Mouse (Mus musculus) MEL (cell line): ENCODE measurements at regions not wholly inside any gene's neighbourhood (a gene's known extent, or its start where the extent isn't known, plus 50 kb on each side); places are given as distances from the start of the nearest gene placed in this dataset.

Experiments used
- DNase-seq: peaks from one replicate; pipeline ENCODE4 v3.0.0; 2011; ENCODE audit warnings: low read depth, low spot score
- H3K27ac ChIP-seq: 2 replicates; pipeline ENCODE4 v1.5.1; 2012; ENCODE audit warnings: low read depth, mild to moderate bottlenecking, control low read depth, low read length, moderate library complexity; ENCODE audit not compliant: control insufficient read depth
- H3K27me3 ChIP-seq, 2 experiments: fragments of 150-350 bp in 1 of 2; sonication (generic) in 1 of 2; 2 replicates each; pipeline ENCODE4 v1.6.1; 2012; ENCODE audit warnings: low read length in 2 of 2, mild to moderate bottlenecking in 2 of 2, improper control_type of control experiment in 1 of 2, moderate library complexity in 1 of 2; ENCODE audit not compliant: insufficient read depth in 2 of 2, control insufficient read depth in 1 of 2
- H3K36me3 ChIP-seq, 2 experiments: 2 replicates each; pipeline ENCODE4 v1.6.1; 2012 to 2014; ENCODE audit warnings: low read length in 2 of 2, improper control_type of control experiment in 1 of 2, inconsistent platforms in 1 of 2, mild to moderate bottlenecking in 1 of 2; ENCODE audit not compliant: insufficient read depth in 2 of 2, control insufficient read depth in 1 of 2
- H3K4me1 ChIP-seq, 2 experiments: fragments of 150-350 bp in 1 of 2; sonication (generic) in 1 of 2; 2 replicates each; pipeline ENCODE4 v1.6.1; 2012; ENCODE audit warnings: low read length in 2 of 2, improper control_type of control experiment in 1 of 2, mild to moderate bottlenecking in 1 of 2; ENCODE audit not compliant: insufficient read depth in 2 of 2, control insufficient read depth in 1 of 2
- H3K4me3 ChIP-seq, 2 experiments: fragments of 150-350 bp in 1 of 2; sonication (generic) in 1 of 2; 2 replicates each; pipeline ENCODE4 v1.5.1; 2012; ENCODE audit warnings: low read depth in 2 of 2, low read length in 2 of 2, mild to moderate bottlenecking in 2 of 2, moderate library complexity in 2 of 2, control low read depth in 1 of 2, improper control_type of control experiment in 1 of 2; ENCODE audit not compliant: control insufficient read depth in 1 of 2, insufficient read depth in 1 of 2
- H3K79me2 ChIP-seq: 2 replicates; pipeline ENCODE4 v1.6.1; 2012; ENCODE audit warnings: mild to moderate bottlenecking, low read length, moderate library complexity; ENCODE audit not compliant: control insufficient read depth, poor library complexity, insufficient read depth
- H3K9ac ChIP-seq: 2 replicates; pipeline ENCODE4 v1.6.1; 2012; ENCODE audit warnings: low read depth, mild to moderate bottlenecking, control low read depth, low read length, moderate library complexity; ENCODE audit not compliant: control insufficient read depth, poor library complexity, severe bottlenecking
- H3K9me3 ChIP-seq: fragments of 150-350 bp; sonication (generic); replicated peaks from 2 replicates; pipeline ENCODE4 v1.6.1; 2012; ENCODE audit warnings: mild to moderate bottlenecking, low read length, improper control_type of control experiment, moderate library complexity; ENCODE audit not compliant: insufficient read depth
- BHLHE40 ChIP-seq: IDR thresholded peaks from 2 replicates; pipeline ENCODE4 v1.6.1; 2012; ENCODE audit warnings: low read depth, mild to moderate bottlenecking, inconsistent platforms, low read length, improper control_type of control experiment, borderline replicate concordance
- CHD1 ChIP-seq: IDR thresholded peaks from 2 replicates; pipeline ENCODE4 v1.6.1; 2012; ENCODE audit warnings: low read depth, mild to moderate bottlenecking, inconsistent platforms, low read length, improper control_type of control experiment
- CTCF ChIP-seq, 3 experiments: IDR thresholded peaks in 2 of 3; conservative IDR thresholded peaks in 1 of 3; 2 replicates each; pipeline ENCODE4 v1.5.1; 2011 to 2012; ENCODE audit warnings: low read length in 3 of 3, low read depth in 2 of 3, mild to moderate bottlenecking in 2 of 3, improper control_type of control experiment in 1 of 3, inconsistent platforms in 1 of 3, mixed read lengths in 1 of 3, moderate library complexity in 1 of 3; ENCODE audit not compliant: control insufficient read depth in 1 of 3, insufficient read depth in 1 of 3, poor library complexity in 1 of 3, severe bottlenecking in 1 of 3
- E2F4 ChIP-seq: IDR thresholded peaks from 2 replicates; pipeline ENCODE4 v1.6.1; 2011; ENCODE audit warnings: low read depth, low read length, improper control_type of control experiment, borderline replicate concordance
- ELF1 ChIP-seq: IDR thresholded peaks from 2 replicates; pipeline ENCODE4 v1.6.1; 2014; ENCODE audit warnings: low read depth, mild to moderate bottlenecking, inconsistent platforms, low read length, improper control_type of control experiment, moderate library complexity
- EP300 ChIP-seq, 2 experiments: IDR thresholded peaks; 2 replicates each; pipeline ENCODE4 v1.6.1; 2011; ENCODE audit warnings: improper control_type of control experiment in 2 of 2, low read length in 2 of 2, low read depth in 1 of 2, mild to moderate bottlenecking in 1 of 2
- GATA1 ChIP-seq: IDR thresholded peaks from 2 replicates; pipeline ENCODE4 v1.6.1; 2011; ENCODE audit warnings: low read depth, low read length, improper control_type of control experiment
- HCFC1 ChIP-seq: IDR thresholded peaks from 2 replicates; pipeline ENCODE4 v1.6.1; 2012; ENCODE audit warnings: low read depth, mild to moderate bottlenecking, inconsistent platforms, low read length, improper control_type of control experiment, moderate library complexity
- JUND ChIP-seq: IDR thresholded peaks from 2 replicates; pipeline ENCODE4 v1.6.1; 2011; ENCODE audit warnings: low read depth, mild to moderate bottlenecking, improper control_type of control experiment, low read length
- KAT2A ChIP-seq: conservative IDR thresholded peaks from 2 replicates; pipeline ENCODE4 v1.6.1; 2012; ENCODE audit warnings: low read depth, low read length, improper control_type of control experiment, inconsistent platforms
- MAFK ChIP-seq: IDR thresholded peaks from 2 replicates; pipeline ENCODE4 v1.6.1; 2011; ENCODE audit warnings: low read depth, mild to moderate bottlenecking, low read length, improper control_type of control experiment, borderline replicate concordance
- MXI1 ChIP-seq: IDR thresholded peaks from 2 replicates; pipeline ENCODE4 v1.6.1; 2011; ENCODE audit warnings: mild to moderate bottlenecking, low read depth, low read length, improper control_type of control experiment
- NRF1 ChIP-seq: IDR thresholded peaks from 2 replicates; pipeline ENCODE4 v1.6.1; 2014; ENCODE audit warnings: low read depth, mild to moderate bottlenecking, inconsistent platforms, low read length, improper control_type of control experiment, moderate library complexity; ENCODE audit not compliant: poor library complexity, insufficient read depth, severe bottlenecking
- POLR2A ChIP-seq, 2 experiments: IDR thresholded peaks; 2 replicates each; pipeline ENCODE4 v1.6.1; 2011 to 2012; ENCODE audit warnings: low read length in 2 of 2, mild to moderate bottlenecking in 2 of 2, control low read depth in 1 of 2, improper control_type of control experiment in 1 of 2, low read depth in 1 of 2, moderate library complexity in 1 of 2; ENCODE audit not compliant: control insufficient read depth in 1 of 2, insufficient read depth in 1 of 2, poor library complexity in 1 of 2
- POLR2AphosphoS5 ChIP-seq: IDR thresholded peaks from 2 replicates; pipeline ENCODE4 v1.6.1; 2012; ENCODE audit warnings: low read depth, borderline replicate concordance, mild to moderate bottlenecking, inconsistent platforms, low read length, moderate library complexity, mixed read lengths
- RAD21 ChIP-seq: IDR thresholded peaks from 2 replicates; pipeline ENCODE4 v1.6.1; 2011; ENCODE audit warnings: mild to moderate bottlenecking, low read depth, low read length, improper control_type of control experiment
- RCOR1 ChIP-seq: IDR thresholded peaks from 2 replicates; pipeline ENCODE4 v1.6.1; 2012; ENCODE audit warnings: low read depth, mild to moderate bottlenecking, inconsistent platforms, low read length, improper control_type of control experiment
- SIN3A ChIP-seq: IDR thresholded peaks from 2 replicates; pipeline ENCODE4 v1.6.1; 2012; ENCODE audit warnings: low read length, improper control_type of control experiment, inconsistent platforms
- SMC3 ChIP-seq: IDR thresholded peaks from 2 replicates; pipeline ENCODE4 v1.6.1; 2011; ENCODE audit warnings: low read depth, low read length, improper control_type of control experiment
- TAL1 ChIP-seq: IDR thresholded peaks from 2 replicates; pipeline ENCODE4 v1.6.1; 2012; ENCODE audit warnings: mild to moderate bottlenecking, inconsistent platforms, low read length, moderate library complexity, mixed read lengths
- TBP ChIP-seq: IDR thresholded peaks from 2 replicates; pipeline ENCODE4 v1.8.0; 2011; ENCODE audit warnings: low read depth, low read length, improper control_type of control experiment
- TCF12 ChIP-seq: IDR thresholded peaks from 2 replicates; pipeline ENCODE4 v1.6.1; 2014; ENCODE audit warnings: low read depth, mild to moderate bottlenecking, inconsistent platforms, low read length, improper control_type of control experiment, moderate library complexity
- USF1 ChIP-seq: IDR thresholded peaks from 2 replicates; pipeline ENCODE4 v1.6.1; 2014; ENCODE audit warnings: low read depth, mild to moderate bottlenecking, inconsistent platforms, low read length, improper control_type of control experiment, moderate library complexity
- USF2 ChIP-seq, 2 experiments: IDR thresholded peaks; 2 replicates each; pipeline ENCODE4 v1.6.1; 2011 to 2012; ENCODE audit warnings: improper control_type of control experiment in 2 of 2, low read length in 2 of 2, borderline replicate concordance in 1 of 2, inconsistent platforms in 1 of 2, low read depth in 1 of 2, mild to moderate bottlenecking in 1 of 2; ENCODE audit not compliant: insufficient read depth in 1 of 2
- ZC3H11A ChIP-seq: IDR thresholded peaks from 2 replicates; pipeline ENCODE4 v1.6.1; 2012; ENCODE audit warnings: low read depth, mild to moderate bottlenecking, inconsistent platforms, low read length, improper control_type of control experiment
- ZKSCAN1 ChIP-seq: IDR thresholded peaks from 2 replicates; pipeline ENCODE4 v1.6.1; 2012; ENCODE audit warnings: low read depth, mild to moderate bottlenecking, inconsistent platforms, low read length, improper control_type of control experiment, moderate library complexity
- ZNF384 ChIP-seq: IDR thresholded peaks from 2 replicates; pipeline ENCODE4 v1.6.1; 2012; ENCODE audit warnings: low read depth, mild to moderate bottlenecking, inconsistent platforms, low read length, improper control_type of control experiment

DNA sequence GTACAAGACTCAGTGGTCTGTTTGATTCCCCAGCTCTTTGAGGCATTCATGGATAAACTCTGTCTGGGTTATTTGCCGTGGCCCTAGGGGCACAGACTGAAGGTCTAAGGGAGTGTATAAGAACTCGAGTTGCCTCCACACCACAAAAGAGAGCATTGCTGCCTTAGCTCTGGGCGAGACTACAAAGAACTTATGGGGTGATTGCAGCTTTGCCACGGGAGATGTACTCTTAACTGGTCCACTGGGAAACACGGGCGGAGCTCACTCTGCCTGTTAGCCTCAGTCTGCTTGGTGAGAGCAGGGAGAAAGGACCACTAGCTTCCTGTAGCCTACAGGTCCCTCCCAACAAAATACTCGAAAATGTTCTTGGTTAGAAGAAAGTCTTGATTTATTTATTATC is 93.9 kb upstream of the Cnot2 start:
- DNase-seq, result no peak
- H3K9me3 ChIP-seq, result no peaks in the 10 kb centered on the region
- H3K4me1 ChIP-seq, result no peaks in the 10 kb centered on the region
- H3K4me3 ChIP-seq, result no peak overlapping the region
- H3K79me2 ChIP-seq, result no peaks in the 10 kb centered on the region
- H3K27ac ChIP-seq, result no peak overlapping the region
- H3K27me3 ChIP-seq, result no peaks in the 10 kb centered on the region
- TF ChIP-seq MAFK (no peak), TAL1 (no peak), SMC3 (no peak), E2F4 (no peak), EP300 (IDR thresholded peaks at IDR 0.05; ENCODE audit: low read depth in 1 of 2, low read length in 2 of 2) (no peak), USF1 (no peak), JUND (no peak), ELF1 (no peak), RAD21 (no peak), GATA1 (no peak), RCOR1 (no peak), CHD1 (no peak), NRF1 (no peak), USF2 (IDR thresholded peaks at IDR 0.05; ENCODE audit: borderline replicate concordance in 1 of 2, insufficient read depth in 1 of 2, low read depth in 1 of 2, low read length in 2 of 2) (no peak), BHLHE40 (no peak), TBP (no peak), ZKSCAN1 (no peak), KAT2A (no peak), HCFC1 (no peak), CTCF (IDR thresholded peaks at IDR 0.05 in 2 of 3, conservative IDR thresholded peaks at IDR 0.05 in 1 of 3; ENCODE audit: control insufficient read depth in 1 of 3, insufficient read depth in 1 of 3, low read depth in 2 of 3, low read length in 3 of 3, poor library complexity in 1 of 3, severe bottlenecking in 1 of 3) (no peak)
- TF ChIP-seq, all 39 proteins: peak for 0
- Histone ChIP-seq H3K36me3 (no peaks in the 10 kb centered on the region), H3K9ac (no peak overlapping the region)

DNA sequence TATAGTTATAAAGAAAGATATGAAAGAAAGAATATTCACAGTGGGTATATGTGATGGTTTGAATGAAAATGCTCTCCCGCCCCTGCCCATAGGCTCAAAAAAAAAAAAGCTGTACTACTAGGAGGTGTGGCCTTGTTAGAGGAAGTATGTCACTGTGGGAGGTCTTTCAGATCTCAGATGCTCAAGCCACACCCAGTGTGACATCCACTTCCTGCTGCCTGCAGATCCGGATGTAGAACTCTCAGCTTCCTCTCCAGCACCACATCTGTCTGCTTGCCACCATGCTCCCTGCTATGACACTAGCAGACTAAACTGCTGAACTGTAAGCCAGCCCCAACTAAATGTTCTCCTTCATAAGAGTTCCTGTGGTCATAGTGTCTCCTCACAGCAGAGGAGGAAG is 93.0 kb upstream of the Cnot2 start:
- H3K4me3 ChIP-seq, result no peak overlapping the region
- H3K9me3 ChIP-seq, result no peaks in the 10 kb centered on the region
- DNase-seq, result peak; percentile 32
- H3K27me3 ChIP-seq, result no peaks in the 10 kb centered on the region
- H3K36me3 ChIP-seq, result no peaks in the 10 kb centered on the region
- no peak overlapping the region for H3K27ac ChIP-seq
- H3K79me2 ChIP-seq, result no peaks in the 10 kb centered on the region
- no peaks in the 10 kb centered on the region for H3K4me1 ChIP-seq
- no peak overlapping the region for H3K9ac ChIP-seq
- TF ChIP-seq NRF1 (no peak), POLR2A (IDR thresholded peaks at IDR 0.05; ENCODE audit: control insufficient read depth in 1 of 2, insufficient read depth in 1 of 2, low read depth in 1 of 2, low read length in 2 of 2, poor library complexity in 1 of 2) (no peak), ZNF384 (no peak), TBP (no peak), RAD21 (no peak), MXI1 (no peak), JUND (no peak), ZC3H11A (no peak), BHLHE40 (no peak), TCF12 (no peak), SIN3A (no peak), USF1 (no peak), CTCF (IDR thresholded peaks at IDR 0.05 in 2 of 3, conservative IDR thresholded peaks at IDR 0.05 in 1 of 3; ENCODE audit: control insufficient read depth in 1 of 3, insufficient read depth in 1 of 3, low read depth in 2 of 3, low read length in 3 of 3, poor library complexity in 1 of 3, severe bottlenecking in 1 of 3) (no peak), POLR2AphosphoS5 (no peak), RCOR1 (no peak), EP300 (IDR thresholded peaks at IDR 0.05; ENCODE audit: low read depth in 1 of 2, low read length in 2 of 2) (no peak), GATA1 (no peak), TAL1 (no peak), CHD1 (no peak)
